Mouse (Mus musculus) limb, embryonic 11.5 days (tissue): ENCODE measurements around the gene Cadm2. TPM values are rescaled to one million over a fixed set of nuclear protein-coding genes. Genes with fewer than 3 reads are reported as not detected.

ENCODE experiments used
- ATAC-seq: fragments of 200-750 bp; cut with Nextera tagmentation; 2 replicates; pipeline ENCODE4 v1.8.0; 2017; ENCODE audit warnings: low read depth; ENCODE audit not compliant: insufficient number of reproducible peaks, low FRiP score, low TSS enrichment
- DNase-seq: peaks from one replicate; pipeline ENCODE4 v3.0.0-alpha.2; 2015; ENCODE audit warnings: low spot score
- H3K27ac ChIP-seq: fragments of 300-500 bp; sonication (generic); replicated peaks from 2 replicates; pipeline ENCODE4 v1.5.1; 2014; ENCODE audit warnings: low read depth, mild to moderate bottlenecking, low read length
- H3K27me3 ChIP-seq: fragments of 300-500 bp; sonication (generic); 2 replicates; pipeline ENCODE4 v1.6.1; 2014; ENCODE audit warnings: mild to moderate bottlenecking, low read length, mixed read lengths; ENCODE audit not compliant: control insufficient read depth, insufficient read depth
- H3K36me3 ChIP-seq: fragments of 300-500 bp; sonication (generic); 2 replicates; pipeline ENCODE4 v1.6.1; 2014; ENCODE audit warnings: mild to moderate bottlenecking, low read length, moderate library complexity, mixed read lengths; ENCODE audit not compliant: control insufficient read depth, insufficient read depth
- H3K4me1 ChIP-seq: fragments of 300-500 bp; sonication (generic); 2 replicates; pipeline ENCODE4 v1.6.1; 2014; ENCODE audit warnings: low read length, mixed read lengths; ENCODE audit not compliant: control insufficient read depth, insufficient read depth
- H3K4me2 ChIP-seq: fragments of 300-500 bp; sonication (generic); 2 replicates; pipeline ENCODE4 v1.6.1; 2014; ENCODE audit warnings: low read depth, mild to moderate bottlenecking, moderate library complexity; ENCODE audit not compliant: severe bottlenecking
- H3K4me3 ChIP-seq: fragments of 300-500 bp; sonication (generic); 2 replicates; pipeline ENCODE4 v1.5.1; 2014; ENCODE audit warnings: low read depth, low read length
- H3K9ac ChIP-seq: fragments of 300-500 bp; sonication (generic); 2 replicates; pipeline ENCODE4 v1.6.1; 2014; ENCODE audit warnings: mild to moderate bottlenecking, low read length
- H3K9me3 ChIP-seq: fragments of 300-500 bp; sonication (generic); 2 replicates; pipeline ENCODE4 v1.6.1; 2016; ENCODE audit warnings: low read length; ENCODE audit not compliant: control insufficient read depth
- WGBS: fragments of 180-500 bp; shearing (Covaris S2); extraction: QIAGEN DNeasy Blood & Tissue Kit; methylation state at CpG from one replicate; pipeline ENCODE4 v1.1.7; 2014; 5-methylcytosine and 5-hydroxymethylcytosine counted together
- polyA plus RNA-seq: library from polyadenylated mRNA; unstranded; fragments of >200 nt; fragmentation: Nextera tagmentation; extraction: Ambion mirVana; gene quantifications from 2 replicates; pipeline ENCODE4 v1.2.1, GENCODE M21; 2014

The Cadm2 gene
- polyA plus RNA-seq, 1 experiment from 2014 or later, result 2.8 TPM

- Histone ChIP-seq H3K9me3 (no peaks in the 10 kb centered on the region), H3K4me1 (no peaks in the 10 kb centered on the region), H3K4me2 (no peak overlapping the region), H3K36me3 (no peaks in the 10 kb centered on the region), H3K27ac (no peak overlapping the region), H3K27me3 (no peaks in the 10 kb centered on the region), H3K9ac (no peak overlapping the region), H3K4me3 (no peak overlapping the region)
- 86% methylated on average over 1 of the region's 1 CpGs for WGBS
- no peak for DNase-seq
- no peak for ATAC-seq
Observed at GRCm38 (mm10) chr16:66651013-66651362, 969.7 kb downstream of the Cadm2 start.

- Histone ChIP-seq H3K9ac (no peak overlapping the region), H3K36me3 (no peaks in the 10 kb centered on the region), H3K27me3 (no peaks in the 10 kb centered on the region), H3K4me1 (no peaks in the 10 kb centered on the region), H3K27ac (no peak overlapping the region), H3K9me3 (no peaks in the 10 kb centered on the region), H3K4me2 (no peak overlapping the region), H3K4me3 (no peak overlapping the region)
- no peak for ATAC-seq
- DNase-seq, result no peak
- WGBS, result 92% methylated on average over 11 of the region's 11 CpGs
Observed at GRCm38 (mm10) chr16:66650348-66651012, 970.2 kb downstream of the Cadm2 start.

- Histone ChIP-seq H3K9ac (no peak overlapping the region), H3K9me3 (no peaks in the 10 kb centered on the region), H3K27ac (no peak overlapping the region), H3K4me1 (no peaks in the 10 kb centered on the region), H3K4me2 (no peak overlapping the region), H3K36me3 (no peaks in the 10 kb centered on the region), H3K27me3 (no peaks in the 10 kb centered on the region), H3K4me3 (no peak overlapping the region)
- ATAC-seq (no peak), DNase-seq (no peak)
- 82% methylated on average over 4 of the region's 4 CpGs for WGBS
Observed at GRCm38 (mm10) chr16:66647798-66648197, 972.9 kb downstream of the Cadm2 start.

- WGBS, result 81% methylated on average over 4 of the region's 4 CpGs
Observed at GRCm38 (mm10) chr16:66643606-66644005, 977.1 kb downstream of the Cadm2 start.

GRCm38 (mm10) chr16:66627527-66627926 lies 993.2 kb downstream of the Cadm2 start:
- no peak overlapping the region for H3K4me2 ChIP-seq
- no peak overlapping the region for H3K9ac ChIP-seq
- no peaks in the 10 kb centered on the region for H3K4me1 ChIP-seq
- H3K4me3 ChIP-seq, result no peak overlapping the region
- no peak overlapping the region for H3K27ac ChIP-seq
- H3K36me3 ChIP-seq, result no peaks in the 10 kb centered on the region
- no peak for ATAC-seq
- H3K27me3 ChIP-seq, result no peaks in the 10 kb centered on the region
- H3K9me3 ChIP-seq, result no peaks in the 10 kb centered on the region
- DNase-seq, result no peak

More at GRCm38 (mm10) chr16:66643606-66644005, 977.1 kb downstream of the Cadm2 start:
- no peak overlapping the region for H3K4me2 ChIP-seq
- no peaks in the 10 kb centered on the region for H3K9me3 ChIP-seq
- no peaks in the 10 kb centered on the region for H3K36me3 ChIP-seq
- H3K9ac ChIP-seq, result no peak overlapping the region
- no peak overlapping the region for H3K27ac ChIP-seq
- ATAC-seq (no peak), DNase-seq (no peak)
- no peaks in the 10 kb centered on the region for H3K27me3 ChIP-seq
- H3K4me3 ChIP-seq, result no peak overlapping the region
- no peaks in the 10 kb centered on the region for H3K4me1 ChIP-seq

GRCm38 (mm10) chr16:66622423-66622822 lies 998.3 kb downstream of the Cadm2 start:
- no peak overlapping the region for H3K9ac ChIP-seq
- no peak overlapping the region for H3K4me2 ChIP-seq
- no peaks in the 10 kb centered on the region for H3K9me3 ChIP-seq
- no peak overlapping the region for H3K27ac ChIP-seq
- DNase-seq, result no peak
- no peak overlapping the region for H3K4me3 ChIP-seq
- H3K36me3 ChIP-seq, result no peaks in the 10 kb centered on the region
- no peaks in the 10 kb centered on the region for H3K27me3 ChIP-seq
- ATAC-seq, result no peak
- WGBS, result 40% methylated on average over 1 of the region's 1 CpGs
- H3K4me1 ChIP-seq, result no peaks in the 10 kb centered on the region

- H3K27me3 ChIP-seq, result no peaks in the 10 kb centered on the region
- no peak overlapping the region for H3K4me2 ChIP-seq
- WGBS, result 84% methylated on average over 5 of the region's 5 CpGs
- H3K4me3 ChIP-seq, result no peak overlapping the region
- DNase-seq (no peak), ATAC-seq (no peak)
- no peaks in the 10 kb centered on the region for H3K4me1 ChIP-seq
- H3K9me3 ChIP-seq, result no peaks in the 10 kb centered on the region
- no peak overlapping the region for H3K27ac ChIP-seq
- no peak overlapping the region for H3K9ac ChIP-seq
- H3K36me3 ChIP-seq, result no peaks in the 10 kb centered on the region
Observed at GRCm38 (mm10) chr16:66612624-66613023, 1008.1 kb downstream of the Cadm2 start.
